Mouse (Mus musculus): ENCODE data around the gene Ube4a. TPM values are rescaled to one million over a fixed set of nuclear protein-coding genes. Genes with fewer than 3 reads are reported as not detected.

Ube4a gene
- polyA plus RNA-seq (2012; rRNA removed; ENCODE audit: low replicate concordance), result 17.3 and 19.1 TPM in 2 replicates

GRCm38 (mm10) chr9:44965126-44965832, at the start of gene Ube4a:
Gene Ube4a (minus strand): TSS chr9:44965600.

GRCm38 (mm10) chr9:45009180-45010078, 44.0 kb upstream of the Ube4a start, which contains the start of gene Cd3e:
Gene Cd3e (minus strand): TSS chr9:45009627.

GRCm38 (mm10) chr9:44981676-44982075, 16.3 kb upstream of the Ube4a start, which contains the start of gene Cd3d:
Gene Cd3d (plus strand): TSS chr9:44981786.

GRCm38 (mm10) chr9:44980242-44980641, 14.8 kb upstream of the Ube4a start, which contains the start of gene Cd3g:
Gene Cd3g (minus strand): TSS chr9:44980431.

GRCm38 (mm10) chr9:44920374-44921122, 44.9 kb downstream of the Ube4a start, which contains the start of gene Atp5l:
Gene Atp5l (minus strand): TSS chr9:44920742.

GRCm38 (mm10) chr9:44881221-44881871, 84.1 kb downstream of the Ube4a start, which contains the start of gene Kmt2a:
Gene Kmt2a (minus strand): TSS chr9:44881296.

Other genes starting within 250 kb of the Ube4a start
- 126 and 202 TPM in 2 replicates for gene Phldb1, start 230.4 kb downstream of the Ube4a start, polyA plus RNA-seq (2012; rRNA removed; ENCODE audit: low replicate concordance)
- gene Arcn1, start 197.8 kb downstream of the Ube4a start, polyA plus RNA-seq (2012; rRNA removed; ENCODE audit: low replicate concordance), result 53.1 and 68.4 TPM in 2 replicates
- 60.9 and 74.9 TPM in 2 replicates for gene Ift46, start 197.7 kb downstream of the Ube4a start, polyA plus RNA-seq (2012; rRNA removed; ENCODE audit: low replicate concordance)
- 1.0 and 4.3 TPM in 2 replicates for gene Tmem25, start 166.3 kb downstream of the Ube4a start, polyA plus RNA-seq (2012; rRNA removed; ENCODE audit: low replicate concordance)
- gene Ttc36, start 162.5 kb downstream of the Ube4a start, polyA plus RNA-seq (2012; rRNA removed; ENCODE audit: low replicate concordance), result 1.4 and 3.2 TPM in 2 replicates
- 13.3 and 29.7 TPM in 2 replicates for gene Kmt2a, start 84.3 kb downstream of the Ube4a start, polyA plus RNA-seq (2012; rRNA removed; ENCODE audit: low replicate concordance)
- gene Atp5l, start 44.9 kb downstream of the Ube4a start, polyA plus RNA-seq (2012; rRNA removed; ENCODE audit: low replicate concordance), result 364 and 507 TPM in 2 replicates
- 0.43 and 0.90 TPM in 2 replicates for gene Cd3g, start 14.8 kb upstream of the Ube4a start, polyA plus RNA-seq (2012; rRNA removed; ENCODE audit: low replicate concordance)
- gene Cd3d, start 16.2 kb upstream of the Ube4a start, polyA plus RNA-seq (2012; rRNA removed; ENCODE audit: low replicate concordance), result 0.46 and 0.60 TPM in 2 replicates
- 1.0 and 1.3 TPM in 2 replicates for gene Cd3e, start 44.0 kb upstream of the Ube4a start, polyA plus RNA-seq (2012; rRNA removed; ENCODE audit: low replicate concordance)
- gene Mpzl2, start 74.2 kb upstream of the Ube4a start, polyA plus RNA-seq (2012; rRNA removed; ENCODE audit: low replicate concordance), result 3.0 and 11.0 TPM in 2 replicates
- 0.75 and 3.1 TPM in 2 replicates for gene Mpzl3, start 89.6 kb upstream of the Ube4a start, polyA plus RNA-seq (2012; rRNA removed; ENCODE audit: low replicate concordance)
- gene Jaml, start 113.6 kb upstream of the Ube4a start, polyA plus RNA-seq (2012; rRNA removed; ENCODE audit: low replicate concordance), result 0.36 and 0.76 TPM in 2 replicates
- 0.24 and 4.2 TPM in 2 replicates for gene Scn2b, start 152.2 kb upstream of the Ube4a start, polyA plus RNA-seq (2012; rRNA removed; ENCODE audit: low replicate concordance)
- gene Scn4b, start 172.8 kb upstream of the Ube4a start, polyA plus RNA-seq (2012; rRNA removed; ENCODE audit: low replicate concordance), result 0.49 and 0.62 TPM in 2 replicates
- 1.3 and 1.6 TPM in 2 replicates for gene BC049352, start 216.4 kb upstream of the Ube4a start, polyA plus RNA-seq (2012; rRNA removed; ENCODE audit: low replicate concordance)
- 10.2 TPM in 1 of 2 replicates, not detected in the other for gene Tmprss4, start 238.5 kb upstream of the Ube4a start, polyA plus RNA-seq (2012; rRNA removed; ENCODE audit: low replicate concordance)

Data from subcutaneous adipose tissue, adult 2 months (tissue).